In the genomic region with DNA sequence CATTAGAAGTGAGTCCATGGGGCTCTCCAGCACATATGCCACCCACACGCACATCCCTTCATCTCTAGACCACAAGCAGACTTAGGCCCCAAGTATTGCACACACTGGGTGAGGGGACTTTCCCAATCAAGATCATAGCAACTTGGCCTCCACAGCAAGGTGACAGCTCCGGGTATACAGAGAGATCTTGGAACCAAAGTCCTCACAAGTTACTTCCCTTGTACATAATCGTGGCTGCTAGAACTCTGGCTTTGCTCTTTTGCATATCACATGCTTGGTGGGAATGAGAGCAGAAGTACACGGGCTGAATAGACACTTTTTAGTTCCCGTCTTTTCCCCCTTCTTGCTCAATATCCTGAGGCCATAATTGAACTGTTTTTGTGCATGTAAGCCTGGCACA, we compare ENCODE assay signal across 9 mouse cellular contexts. TPM values are rescaled to one million over a fixed set of nuclear protein-coding genes. Genes with fewer than 3 reads are reported as not detected.
DNase-seq lines count a peak whose midpoint lies in the region; ATAC-seq and TF ChIP-seq lines count a peak whose summit lies in the region.
"Had no signal": no experiment of that assay in that cellular context is flagged by ENCODE, and none has a peak within 500 bp of the region (broad histone marks: within the 10 kb centered on the region; RNA-seq: fewer than 3 reads in every experiment).

No protein-coding gene starts in this region.

- H3K4me3 ChIP-seq in liver, embryonic 11.5 days (ENCODE audit: low read depth, low read length) = no peak overlapping the region
- H3K4me3 ChIP-seq in liver, embryonic 12.5 days = no peak overlapping the region
- H3K4me3 ChIP-seq in G1E (ENCODE audit: low read depth, low read length) = no peak overlapping the region; the same call in 1 of the 2 replicates
- H3K4me3 ChIP-seq in hindbrain, embryonic 12.5 days = no peak overlapping the region
- H3K4me3 ChIP-seq: hindbrain, embryonic 15.5 days; midbrain, embryonic 12.5 days had no signal

- TF ChIP-seq CTCF in G1E (IDR thresholded peaks at IDR 0.05; ENCODE audit: low read depth, low read length) = no peak

- no peak overlapping the region for H3K27ac ChIP-seq in liver, embryonic 11.5 days (ENCODE audit: low read depth, low read length)
- H3K27ac ChIP-seq in liver, embryonic 12.5 days = no peak overlapping the region
- no peak overlapping the region for H3K27ac ChIP-seq in hindbrain, embryonic 12.5 days
- H3K27ac ChIP-seq: hindbrain, embryonic 15.5 days; midbrain, embryonic 12.5 days had no signal

- 44% methylated on average over 5 of the region's 5 CpGs for WGBS in liver, embryonic 11.5 days
- 31% methylated on average over 5 of the region's 5 CpGs for WGBS in liver, embryonic 12.5 days (ENCODE audit: insufficient replicate concordance)
- 73% methylated on average over 5 of the region's 5 CpGs for whole genome bisulfite sequencing in hindbrain, embryonic 12.5 days

- H3K36me3 ChIP-seq in liver, embryonic 11.5 days (ENCODE audit: control insufficient read depth, insufficient read depth, low read length) = no peaks in the 10 kb centered on the region; the same call in 1 of the 2 replicates
- H3K36me3 ChIP-seq in liver, embryonic 12.5 days = no peaks in the 10 kb centered on the region
- peaks cover 74% of the 10 kb centered on the region for H3K36me3 ChIP-seq in G1E (replicated peaks)
- H3K36me3 ChIP-seq in hindbrain, embryonic 12.5 days = no peaks in the 10 kb centered on the region
- H3K36me3 ChIP-seq: hindbrain, embryonic 15.5 days; midbrain, embryonic 12.5 days had no signal

- H3K9me3 ChIP-seq in liver, embryonic 11.5 days (ENCODE audit: control insufficient read depth, low read length) = no peaks in the 10 kb centered on the region
- H3K9me3 ChIP-seq in liver, embryonic 12.5 days (replicated peaks) = 0 out of 2 replicates have a peak, but pooled peaks cover 3% of the 10 kb centered on the region
- H3K9me3 ChIP-seq in G1E (replicated peaks) = peaks cover 2% of the 10 kb centered on the region; the same call in 1 of the 2 replicates
- H3K9me3 ChIP-seq in hindbrain, embryonic 12.5 days (replicated peaks) = no peaks in the 10 kb centered on the region
- H3K9me3 ChIP-seq: hindbrain, embryonic 15.5 days; midbrain, embryonic 12.5 days had no signal

- H3K4me2 ChIP-seq in liver, embryonic 11.5 days = no peak overlapping the region
- H3K4me2 ChIP-seq in liver, embryonic 12.5 days = no peak overlapping the region
- no peak overlapping the region for H3K4me2 ChIP-seq in hindbrain, embryonic 12.5 days (replicated peaks)
- H3K4me2 ChIP-seq: hindbrain, embryonic 15.5 days; midbrain, embryonic 12.5 days had no signal

- H3K27me3 ChIP-seq in liver, embryonic 11.5 days (replicated peaks; ENCODE audit: control insufficient read depth, insufficient read depth, low read length) = no peaks in the 10 kb centered on the region
- no peaks in the 10 kb centered on the region for H3K27me3 ChIP-seq in liver, embryonic 12.5 days (replicated peaks)
- H3K27me3 ChIP-seq in G1E (ENCODE audit: insufficient read depth, low read length) = no peaks in the 10 kb centered on the region
- H3K27me3 ChIP-seq in hindbrain, embryonic 12.5 days = no peaks in the 10 kb centered on the region
- H3K27me3 ChIP-seq: hindbrain, embryonic 15.5 days; midbrain, embryonic 12.5 days had no signal

- no peak overlapping the region for H3K9ac ChIP-seq in liver, embryonic 11.5 days (ENCODE audit: low read depth, low read length)
- H3K9ac ChIP-seq in liver, embryonic 12.5 days = no peak overlapping the region
- no peak overlapping the region for H3K9ac ChIP-seq in hindbrain, embryonic 12.5 days
- H3K9ac ChIP-seq: hindbrain, embryonic 15.5 days; midbrain, embryonic 12.5 days had no signal

- peak; percentile 30 for DNase-seq in liver, embryonic 11.5 days (ENCODE audit: low spot score)
- DNase-seq in G1E (ENCODE audit: low spot score) = no peak
- DNase-seq in naive thymus-derived CD4-positive, alpha-beta T cell, adult 2 months (ENCODE audit: low read depth) = peak; percentile 85
- DNase-seq in adrenal gland, postnatal 25 days = no peak

- peaks cover 11% of the 10 kb centered on the region for H3K4me1 ChIP-seq in liver, embryonic 11.5 days (replicated peaks; ENCODE audit: control insufficient read depth, insufficient read depth, low read length)
- peaks cover 31% of the 10 kb centered on the region for H3K4me1 ChIP-seq in liver, embryonic 12.5 days
- peaks cover 77% of the 10 kb centered on the region for H3K4me1 ChIP-seq in G1E (ENCODE audit: insufficient read depth, low read depth, low read length)
- peaks cover 4% of the 10 kb centered on the region; the same call in 1 of the 2 replicates for H3K4me1 ChIP-seq in hindbrain, embryonic 12.5 days
- H3K4me1 ChIP-seq: hindbrain, embryonic 15.5 days; midbrain, embryonic 12.5 days had no signal

- ATAC-seq in liver, embryonic 11.5 days (replicated peaks; ENCODE audit: low FRiP score) = no peak
- no peak for ATAC-seq in liver, embryonic 12.5 days
- 0 out of 2 replicates have a peak, but pooled peaks have one; percentile 5 for ATAC-seq in G1E (ENCODE audit: extremely low read depth, insufficient number of reproducible peaks, low FRiP score, poor library complexity, severe bottlenecking)
- peak; percentile 82 for ATAC-seq in granulocyte monocyte progenitor cell, adult 5-6 weeks (replicated peaks; ENCODE audit: poor library complexity, severe bottlenecking)
- no peak for ATAC-seq in hindbrain, embryonic 12.5 days (ENCODE audit: low FRiP score)

RNA-seq across cellular contexts. Expression of a gene that starts 46.4 kb away (rescaled TPM):
- 38.7 and 41.1 TPM in 2 replicates for polyA plus RNA-seq in liver, embryonic 11.5 days (2014; fragmentation: Nextera tagmentation; extraction: Ambion mirVana)
- polyA plus RNA-seq in liver, embryonic 12.5 days (2016; fragmentation: Nextera tagmentation; extraction: Ambion mirVana) = 32.2 and 36.7 TPM in 2 replicates
- total RNA-seq in G1E (2014; fragmentation: Nextera tagmentation) = 292 and 317 TPM in 2 replicates
- 126 and 146 TPM in 2 replicates for total RNA-seq in G1E (2017)
- polyA plus RNA-seq in G1E (2012) = 1,103 and 1,581 TPM in 2 replicates
- 32.0 and 40.6 TPM in 2 replicates for total RNA-seq in granulocyte monocyte progenitor cell, adult 5-6 weeks (2014; fragmentation: Nextera tagmentation)
- 10.8 and 22.6 TPM in 2 replicates for total RNA-seq in granulocyte monocyte progenitor cell, adult 5-6 weeks (2017)
- 9.8 and 22.7 TPM in 2 replicates for total RNA-seq in adrenal gland, postnatal 25 days (2021)
- 4.8 and 5.5 TPM in 2 replicates for polyA plus RNA-seq in hindbrain, embryonic 12.5 days (2016; fragmentation: Nextera tagmentation; extraction: Ambion mirVana)

Comparison
In these comparisons a context has a peak if more than half of its experiments do, and no peak if none do; other contexts are left out.
1. ATAC-seq: peak in G1E (single experiment) and granulocyte monocyte progenitor cell, adult 5-6 weeks (single experiment); none in liver, embryonic 11.5 days (single experiment), liver, embryonic 12.5 days (single experiment) and hindbrain, embryonic 12.5 days (single experiment).
2. DNase-seq: peak in liver, embryonic 11.5 days (single experiment) and naive thymus-derived CD4-positive, alpha-beta T cell, adult 2 months (single experiment); none in G1E (single experiment) and adrenal gland, postnatal 25 days (single experiment).
3. RNA of a gene that starts 46.4 kb away (polyA plus RNA-seq): 1,103 to 1,581 TPM in G1E; 38.7 to 41.1 TPM in liver, embryonic 11.5 days, 32.2 to 36.7 TPM in liver, embryonic 12.5 days and 4.8 to 5.5 TPM in hindbrain, embryonic 12.5 days; every median in the first group is over 10 times any median in the second.